Mouse (Mus musculus): ENCODE results near the gene Bak1. TPM values are rescaled to one million over a fixed set of nuclear protein-coding genes. Genes with fewer than 3 reads are reported as not detected.

The Bak1 gene
- 37.7 TPM for total RNA-seq (2023)

DNA sequence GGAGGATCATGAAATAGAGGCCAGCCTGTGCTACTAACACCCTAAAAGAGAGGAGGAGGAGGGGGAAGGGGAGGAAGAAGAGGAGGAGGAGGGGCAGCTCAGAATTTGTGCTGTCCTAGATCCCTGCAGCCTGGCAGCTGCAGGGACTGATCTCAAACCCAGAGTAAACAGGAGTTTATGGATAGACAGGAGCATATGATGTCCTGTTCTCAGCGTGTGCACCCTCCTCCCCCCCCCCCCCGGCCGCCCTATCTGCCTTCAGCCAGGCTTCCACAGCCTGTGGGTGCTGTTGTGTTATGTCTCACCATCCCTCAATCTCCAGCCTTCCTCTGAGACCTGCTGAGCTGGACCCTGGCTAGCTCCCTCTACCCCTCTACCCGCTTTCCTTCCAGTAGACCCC lies at the start of gene Bak1:
Gene Bak1, minus strand, starts transcription at position 101 of the 400 bp plus-strand sequence.

DNA sequence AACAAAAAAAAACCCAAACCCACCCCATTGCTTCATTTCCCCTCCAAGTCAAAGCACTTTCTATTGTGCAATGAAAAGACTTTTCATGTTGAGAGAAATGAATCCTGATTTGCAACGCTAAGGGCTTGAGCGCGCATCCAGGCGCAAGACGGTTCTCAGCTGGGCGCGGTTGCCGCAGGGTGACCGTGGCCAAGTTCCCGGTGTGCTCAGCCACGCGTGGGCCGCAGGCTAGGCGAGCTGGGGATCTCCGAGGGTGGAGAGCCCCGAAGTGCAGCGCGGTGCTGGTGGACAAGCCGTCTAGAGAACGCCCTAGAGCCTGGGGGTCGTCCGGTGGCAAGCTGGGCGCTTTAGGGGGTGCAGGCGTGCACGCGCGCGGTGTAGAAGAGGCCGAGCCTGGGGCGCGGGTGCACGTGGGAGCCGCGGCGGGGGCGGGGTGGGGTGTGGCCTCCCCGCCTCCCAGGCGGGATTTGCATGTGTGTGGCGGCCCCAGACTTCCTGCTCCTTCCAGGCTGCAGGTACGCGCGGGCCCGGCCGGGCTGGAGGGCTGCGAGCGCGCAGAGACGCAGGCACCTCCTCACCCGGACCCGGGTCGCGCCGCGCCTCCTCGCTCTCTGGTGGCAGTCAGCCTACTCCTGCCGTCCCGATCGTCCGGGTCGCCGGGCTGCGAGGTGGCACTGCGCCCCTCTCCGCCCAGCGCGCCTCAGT lies 28.2 kb upstream of the Bak1 start, which contains the start of gene Itpr3:
Gene Itpr3, plus strand, starts transcription at position 493 of the 705 bp plus-strand sequence.

DNA sequence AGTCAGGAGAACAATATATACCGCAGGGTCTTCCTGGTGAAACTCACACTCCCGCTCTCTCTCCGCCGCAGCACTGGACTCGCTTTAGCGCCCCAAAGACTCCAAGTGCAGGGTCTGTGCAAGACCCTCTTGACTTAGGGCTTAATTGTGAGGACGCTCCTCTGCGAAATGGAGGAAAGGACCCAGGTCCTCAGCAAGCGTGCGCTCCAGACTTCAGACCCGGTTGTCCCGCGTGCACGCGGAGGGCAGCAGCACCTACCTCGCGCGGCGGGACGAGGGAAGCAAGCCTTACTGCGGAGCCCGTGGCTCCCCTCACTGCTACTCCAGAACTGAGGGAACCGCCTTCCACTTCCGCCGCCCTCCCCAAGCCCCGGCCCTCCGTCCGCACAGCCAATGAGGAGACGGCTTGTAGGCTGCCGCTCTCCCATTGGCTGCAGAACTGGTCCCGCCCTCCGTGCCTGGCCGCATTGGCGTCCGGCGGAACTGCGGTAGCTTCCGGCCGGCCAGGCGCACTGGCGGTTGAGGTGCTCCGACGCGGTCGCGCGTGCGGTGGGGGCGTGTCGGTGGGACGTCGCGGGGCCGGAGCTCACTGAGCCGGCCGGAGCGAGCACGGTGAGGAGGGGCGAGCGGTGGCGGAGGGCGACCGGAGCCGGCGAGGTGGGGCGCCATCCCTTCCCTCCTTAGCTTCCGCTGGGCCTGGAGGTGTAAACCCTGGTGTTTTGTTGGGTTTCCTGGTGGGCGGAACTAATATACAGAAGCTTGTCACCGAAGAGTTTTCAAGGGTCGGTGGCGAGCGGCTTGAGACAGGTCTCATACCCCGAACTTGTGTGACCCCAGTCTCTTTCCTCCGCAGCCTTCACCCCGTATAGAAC lies 55.9 kb downstream of the Bak1 start, which contains the start of gene Zbtb9:
Gene Zbtb9, plus strand, starts transcription at position 465 of the 872 bp plus-strand sequence.

Other genes with a start within 250 kb of the Bak1 start
- 28.1 TPM for gene Bnip1, start 247.9 kb downstream of the Bak1 start, total RNA-seq (2023)
- not detected for gene Nkx2-5, start 184.0 kb downstream of the Bak1 start, total RNA-seq (2023)
- gene Kifc5b, start 111.9 kb downstream of the Bak1 start, total RNA-seq (2023), result 7.1 TPM
- 154 TPM for gene Phf1, start 96.0 kb downstream of the Bak1 start, total RNA-seq (2023)
- gene Cuta, start 89.4 kb downstream of the Bak1 start, total RNA-seq (2023), result 88.8 TPM
- 2.7 TPM for gene Syngap1, start 87.8 kb downstream of the Bak1 start, total RNA-seq (2023)
- 21.0 TPM for gene Zbtb9, start 55.8 kb downstream of the Bak1 start, total RNA-seq (2023)
- gene Itpr3, start 28.3 kb upstream of the Bak1 start, total RNA-seq (2023), result 104 TPM
- gene Uqcc2, start 104.9 kb upstream of the Bak1 start, total RNA-seq (2023), result 47.1 TPM
- not detected for gene Ip6k3, start 138.8 kb upstream of the Bak1 start, total RNA-seq (2023)
- 80.0 TPM for gene Lemd2, start 175.5 kb upstream of the Bak1 start, total RNA-seq (2023)

Measured in CD4-positive naive resting alpha-beta T cell, adult 57 days (primary cell).